Comparison of ENCODE assay signal across 17 mouse cellular contexts in the genomic region with DNA sequence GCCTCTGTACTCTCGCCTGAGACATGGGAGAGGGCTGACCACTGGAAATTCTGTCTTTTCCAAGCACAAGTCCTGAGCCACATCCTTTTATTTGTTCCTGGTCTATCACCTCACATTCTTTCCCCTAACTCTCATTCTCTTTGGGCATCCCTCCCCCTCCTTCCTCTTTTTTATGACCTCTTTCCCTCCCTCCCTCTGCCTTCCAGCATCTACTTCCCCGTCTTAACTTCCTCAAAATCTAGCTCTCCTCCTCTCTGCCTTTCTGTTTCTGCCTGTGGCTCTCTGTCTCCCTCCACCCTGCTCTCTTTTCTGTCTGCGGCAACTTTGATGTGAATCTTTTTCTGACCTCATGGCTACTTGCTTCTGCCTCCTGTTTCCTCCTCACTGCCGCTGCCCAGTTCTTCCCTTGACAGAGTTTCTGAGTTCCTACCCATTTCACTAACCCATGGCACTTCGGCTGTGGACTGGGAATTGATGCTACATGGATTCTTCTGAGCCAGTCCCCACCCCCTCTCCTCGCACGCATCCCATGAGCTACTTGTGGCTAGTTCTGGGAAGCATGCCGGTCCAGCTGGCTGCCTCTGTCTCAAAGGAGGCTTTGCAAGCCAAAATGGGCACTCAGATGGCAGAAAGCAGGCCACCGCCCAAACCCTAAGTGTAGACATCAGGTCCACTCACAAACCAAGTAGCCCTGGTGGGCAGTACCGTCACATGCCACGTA. TPM values are rescaled to one million over a fixed set of nuclear protein-coding genes. Genes with fewer than 3 reads are reported as not detected.
DNase-seq lines count a peak whose midpoint lies in the region; ATAC-seq lines count a peak whose summit lies in the region.
"Had no signal": no experiment of that assay in that cellular context is flagged by ENCODE, and none has a peak within 500 bp of the region (broad histone marks: within the 10 kb centered on the region; RNA-seq: fewer than 3 reads in every experiment).

No protein-coding gene starts in this region.

- ATAC-seq in megakaryocyte, adult 5-6 weeks (ENCODE audit: poor library complexity, severe bottlenecking): peak; percentile 89
- ATAC-seq in erythroid progenitor cell, adult 5-6 weeks (replicated peaks; ENCODE audit: low FRiP score, poor library complexity, severe bottlenecking): no peak

- DNase-seq in cerebellum, postnatal 10 days: peak; percentile 86 to 91
- no peak for DNase-seq in cerebellum, adult 8-10 months
- DNase-seq in left cerebral cortex, postnatal 4 days: peak; percentile 89
- no peak for DNase-seq in left cerebral cortex, adult 8-10 months (ENCODE audit: low spot score in 2 of 2)
- peak; percentile 31 for DNase-seq in c-Kit-positive CD71-negative TER-119-negative erythroid progenitor cells, embryonic 14.5 days (ENCODE audit: low read depth)
- DNase-seq in thymus, postnatal 36 days: no peak
- DNase-seq: adrenal gland, adult 2 months; cerebellum, postnatal 36 days; kidney, postnatal 10 days; liver; lung, adult 18-20 months; retina, postnatal 1 day had no signal

- intact Hi-C loops in left cerebral cortex, postnatal 4 days (cut with DNase I): no loop called here

RNA-seq across cellular contexts. Expression of a gene that starts 12.9 kb away (rescaled TPM):
- under 1 TPM in 1 of 2 experiments, not detected in 1; 0.24 TPM for total RNA-seq in left cerebral cortex, postnatal 4 days (2021)
- under 1 TPM in 2 of 4 experiments, not detected in 2; 0.38 to 0.39 TPM for total RNA-seq in left cerebral cortex, adult 8-10 months (2022)
- total RNA-seq in megakaryocyte, adult 5-6 weeks (2015): not detected in 2 replicates
- not detected in 2 replicates for total RNA-seq in megakaryocyte, adult 5-6 weeks (2017)
- not detected in 2 replicates for total RNA-seq in erythroid progenitor cell, adult 5-6 weeks (2015; ENCODE audit: low replicate concordance)
- not detected in 2 replicates for total RNA-seq in erythroid progenitor cell, adult 5-6 weeks (2017; ENCODE audit: low replicate concordance)
- total RNA-seq: adrenal gland, adult 2 months; left cerebral cortex, postnatal 10 days; megakaryocyte-erythroid progenitor cell, adult 5-6 weeks; neutrophil, adult 5-6 weeks had no signal

Comparison
In these comparisons a context has a peak if more than half of its experiments do, and no peak if none do; other contexts are left out.
1. DNase-seq: peak in cerebellum, postnatal 10 days (2 of 2), left cerebral cortex, postnatal 4 days (single experiment) and c-Kit-positive CD71-negative TER-119-negative erythroid progenitor cells, embryonic 14.5 days (single experiment); none in cerebellum, adult 8-10 months (single experiment), left cerebral cortex, adult 8-10 months (0 of 2) and thymus, postnatal 36 days (0 of 2).